Mouse (Mus musculus) heart, postnatal 0 days (tissue): ENCODE results near the gene Gpsm2.

Experiments
- CTCF ChIP-seq: IDR thresholded peaks from 2 replicates; pipeline ENCODE4 v1.5.1; 2016; ENCODE audit warnings: antibody characterized with exemption, control low read depth, low read depth
- EP300 ChIP-seq: IDR thresholded peaks from 2 replicates; pipeline ENCODE4 v1.6.1; 2016; ENCODE audit warnings: antibody characterized with exemption, low read depth

- TF ChIP-seq CTCF (no peak), EP300 (no peak)
These were observed 10.8 kb downstream of the Gpsm2 start for GRCm38 (mm10) chr3:108711296-108711695.
